Mouse (Mus musculus): ENCODE measurements around the gene Slc25a19. TPM values are rescaled to one million over a fixed set of nuclear protein-coding genes. Genes with fewer than 3 reads are reported as not detected.
A peak's percentile ranks its signal among the peaks of the same experiment; 100 is the strongest.

Slc25a19 gene
- polyA plus RNA-seq, 2 experiments from 2014 or later = 68.7 to 90.3 TPM

DNA sequence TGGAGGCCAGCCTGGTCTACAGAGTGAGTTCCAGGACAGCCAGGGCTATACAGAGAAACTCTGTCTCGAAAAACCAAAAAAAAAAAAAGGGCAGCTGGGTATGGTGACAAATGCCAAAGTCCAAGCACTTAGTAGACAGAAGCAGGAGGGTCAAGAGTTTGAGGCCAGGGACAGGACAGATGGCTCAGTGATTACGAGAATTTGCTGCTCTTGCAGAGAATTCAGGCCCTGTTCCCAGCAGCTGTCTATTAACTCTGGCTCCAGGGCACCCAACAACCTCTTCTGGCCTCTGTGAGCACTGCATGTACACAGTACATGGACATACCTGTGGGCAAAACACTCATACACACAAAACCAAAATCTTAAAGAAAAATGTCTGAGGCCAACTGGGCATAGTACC, 10.1 kb downstream of the Slc25a19 start:
- ATAC-seq = no peak

DNA sequence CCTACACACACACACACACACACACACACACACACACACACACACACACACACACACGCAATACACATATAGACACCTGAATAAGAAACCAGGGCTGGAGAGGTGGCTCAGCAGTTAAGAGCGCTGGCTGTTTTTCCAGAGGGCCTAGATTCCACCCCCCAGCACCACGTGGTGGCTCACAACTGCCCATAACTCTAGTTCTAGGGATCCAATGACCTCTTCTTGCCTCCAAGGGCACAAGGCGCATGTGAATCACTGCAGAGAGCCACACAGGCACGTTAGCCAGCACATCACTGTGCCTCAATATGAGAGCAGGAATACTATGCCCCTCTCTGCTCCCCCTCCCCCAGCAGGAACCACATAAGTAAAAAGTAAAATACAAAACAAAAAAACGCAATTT, 11.2 kb downstream of the Slc25a19 start:
- ATAC-seq = no peak

DNA sequence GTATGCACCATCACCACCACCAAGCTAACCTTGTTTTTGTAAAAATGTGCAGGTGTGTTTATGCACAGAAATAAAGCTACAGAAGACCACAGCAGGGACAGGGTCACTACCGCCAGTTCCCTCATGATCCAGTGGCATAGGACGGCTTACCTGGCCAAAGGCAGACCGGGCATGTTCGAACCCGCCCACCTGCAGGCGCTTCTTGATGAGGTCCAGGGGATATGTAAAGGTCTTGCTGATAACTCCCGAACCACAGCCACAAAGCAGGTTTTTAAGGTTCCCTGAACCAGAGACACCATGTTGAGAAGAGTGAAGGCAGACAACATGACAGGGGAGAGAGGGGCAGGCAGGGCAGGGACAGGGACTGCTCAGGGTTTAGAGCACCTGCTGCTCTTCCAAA, 11.7 kb downstream of the Slc25a19 start:
- ATAC-seq = no peak

DNA sequence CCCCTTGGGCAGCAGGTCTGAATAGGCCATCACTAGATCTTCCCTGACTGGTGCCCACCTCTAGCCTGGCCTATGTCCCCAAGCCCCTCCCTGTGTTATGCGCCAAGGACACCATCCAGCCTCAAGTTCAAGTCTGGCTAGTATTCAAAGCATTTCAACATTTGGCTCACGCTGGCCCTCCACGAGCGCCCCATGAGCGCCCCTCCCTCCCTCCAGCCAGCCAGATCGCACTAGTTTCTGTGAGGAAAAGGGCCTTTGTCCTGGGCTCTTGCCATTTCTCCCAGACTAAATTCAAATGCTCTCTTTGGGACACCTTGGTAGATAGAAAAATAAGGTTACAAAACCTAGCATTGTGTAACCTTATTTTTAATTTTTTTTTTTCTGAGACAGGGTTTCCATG, 12.2 kb downstream of the Slc25a19 start:
- ATAC-seq = no peak

DNA sequence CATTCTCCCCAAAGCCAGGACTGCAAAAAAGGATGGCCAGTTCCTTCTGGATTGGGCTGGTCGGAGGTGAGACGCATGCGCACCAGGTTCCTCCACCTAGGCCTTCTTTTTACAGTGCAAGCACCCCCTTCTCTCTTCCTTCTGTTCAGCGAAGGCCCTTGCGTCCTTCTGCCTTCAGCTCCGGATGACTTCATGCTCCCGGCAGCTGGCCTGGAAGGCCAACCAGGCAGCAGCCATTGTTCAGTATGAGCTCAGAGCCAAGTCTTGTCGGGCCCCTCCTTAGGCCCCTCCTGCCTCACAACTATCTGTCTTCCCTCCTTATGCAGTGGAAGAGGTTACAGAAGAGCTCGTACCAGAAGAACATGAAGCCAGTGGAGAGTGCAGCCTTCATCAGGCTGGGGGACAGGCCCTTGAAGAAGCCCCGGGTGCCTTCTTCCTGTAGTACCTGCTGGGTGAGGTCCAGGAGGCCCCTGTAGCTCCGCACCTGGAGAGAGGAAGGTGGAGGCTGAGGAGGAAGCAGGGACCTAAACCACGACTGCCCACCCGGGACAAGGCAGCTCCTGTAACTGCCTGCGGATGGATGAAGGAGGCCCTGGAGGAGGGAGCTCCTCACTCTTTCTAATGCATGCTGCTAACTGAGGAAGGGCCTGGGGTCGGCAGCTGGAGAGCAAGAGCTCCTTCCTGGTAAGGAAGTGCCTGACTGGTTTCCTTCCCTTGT, 12.8 kb downstream of the Slc25a19 start:
- ATAC-seq = no peak

DNA sequence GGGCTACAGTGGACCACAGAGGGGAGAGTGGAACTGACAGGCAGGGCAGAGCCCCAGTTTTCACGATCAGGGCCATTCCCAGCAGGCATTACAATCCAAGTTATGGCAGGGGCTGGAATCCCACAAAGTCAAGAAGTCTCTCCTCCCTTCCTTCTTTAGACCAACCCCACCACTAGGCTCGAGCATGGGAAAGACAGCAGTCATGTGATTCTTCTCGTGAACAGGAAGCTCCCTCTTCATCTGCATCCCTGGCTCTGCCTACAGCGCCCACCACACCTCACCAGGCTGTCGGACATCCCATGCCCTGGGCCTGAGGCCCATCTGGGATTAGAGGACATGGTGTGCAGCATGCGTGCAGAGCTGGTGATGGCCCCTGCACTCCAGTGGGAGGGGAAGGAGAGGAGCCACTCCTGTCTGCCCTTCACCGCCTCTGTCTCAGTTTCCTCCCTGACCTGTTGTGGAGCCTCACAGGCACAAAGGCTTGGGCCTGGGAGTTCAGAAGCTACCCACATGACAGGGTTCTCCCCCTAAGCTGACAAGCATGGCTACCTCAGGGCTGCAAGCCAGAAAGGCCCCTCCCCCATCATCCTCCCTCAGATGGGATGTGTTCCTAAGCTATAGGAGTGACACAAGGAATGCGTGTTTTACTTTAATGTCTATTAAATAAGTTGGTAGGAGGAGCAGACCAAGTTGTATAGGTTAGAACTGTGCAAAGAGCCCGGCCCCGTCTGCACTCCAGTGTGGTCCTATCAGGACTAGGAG, 13.6 kb downstream of the Slc25a19 start:
- no peak for ATAC-seq

DNA sequence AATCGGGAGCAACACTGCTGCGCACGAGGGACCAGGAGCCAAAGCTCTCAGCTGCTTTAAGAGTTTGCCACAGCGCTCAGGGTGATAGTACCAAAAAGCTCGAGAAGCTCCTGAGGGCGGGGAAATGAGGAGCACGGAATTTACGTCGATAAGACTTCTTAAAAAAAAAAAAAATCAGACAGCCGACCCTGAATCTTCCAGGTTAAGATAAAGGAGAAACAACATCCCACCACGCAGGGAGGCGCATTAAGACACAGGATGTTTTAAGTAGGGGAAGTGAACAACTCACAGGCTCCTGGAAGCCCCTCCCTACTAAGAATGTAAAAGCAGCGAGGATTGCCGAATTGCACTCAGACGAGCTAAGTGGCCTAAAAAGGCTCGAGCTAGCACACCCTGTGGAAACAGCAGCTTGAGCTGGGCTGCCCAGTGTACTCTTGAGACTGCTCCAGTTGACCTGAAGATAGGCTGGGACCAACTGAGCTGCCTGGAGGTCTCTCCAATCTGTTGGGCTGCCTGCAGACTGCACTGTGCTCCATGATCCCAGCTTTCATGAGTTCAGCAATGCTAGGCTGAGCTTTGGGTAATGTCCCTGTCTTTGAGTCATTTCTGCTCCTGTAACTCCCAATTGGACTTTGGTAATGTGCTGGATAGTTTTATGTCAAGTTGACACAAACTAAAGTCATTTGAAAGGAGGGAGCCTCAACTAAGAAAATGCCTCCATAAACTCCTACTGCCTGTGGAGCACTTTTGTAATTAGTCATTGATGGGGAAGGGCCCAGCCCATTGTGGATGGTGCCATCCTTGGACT, 14.8 kb downstream of the Slc25a19 start:
- ATAC-seq = peak; percentile 40

DNA sequence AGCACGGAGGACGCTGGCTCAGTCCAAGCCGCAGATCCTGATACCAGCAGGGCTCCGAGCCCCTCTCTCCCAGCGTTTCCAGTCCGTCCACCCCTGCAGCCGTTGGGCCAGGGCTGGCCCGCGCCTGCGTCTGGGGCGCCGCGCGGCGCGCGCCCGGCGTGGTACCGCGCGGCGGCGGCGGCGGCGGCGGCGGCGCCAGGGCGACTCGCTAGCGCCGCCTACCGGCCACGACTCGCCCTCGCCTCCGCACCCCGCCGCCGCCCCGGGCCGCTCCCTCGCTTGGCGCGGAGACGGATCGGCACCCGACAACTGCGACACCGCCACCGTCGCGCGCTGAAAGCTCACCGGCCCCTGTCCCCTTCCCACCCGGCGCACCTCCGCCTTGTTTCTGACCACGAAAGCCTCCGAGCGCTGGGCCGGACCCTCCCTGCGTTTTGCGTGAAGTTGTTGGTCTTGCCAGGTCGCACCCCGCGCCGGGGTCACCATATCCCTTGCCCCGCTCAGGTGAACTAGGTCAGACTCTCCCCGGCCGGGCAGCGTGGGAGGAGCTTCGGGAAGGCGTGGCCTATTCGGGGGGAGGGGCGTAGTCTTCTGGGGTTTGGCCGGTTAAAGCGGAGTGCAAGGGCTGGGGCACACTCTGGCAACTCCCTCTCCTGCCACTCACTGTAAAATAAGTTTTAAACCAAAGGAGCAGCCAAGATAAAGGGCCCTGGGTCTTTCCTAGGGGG, 15.5 kb downstream of the Slc25a19 start, which contains the start of gene Mif4gd:
Gene Mif4gd, minus strand, starts transcription at position 560 of the 728 bp plus-strand sequence.
- ATAC-seq = peak; percentile 81

DNA sequence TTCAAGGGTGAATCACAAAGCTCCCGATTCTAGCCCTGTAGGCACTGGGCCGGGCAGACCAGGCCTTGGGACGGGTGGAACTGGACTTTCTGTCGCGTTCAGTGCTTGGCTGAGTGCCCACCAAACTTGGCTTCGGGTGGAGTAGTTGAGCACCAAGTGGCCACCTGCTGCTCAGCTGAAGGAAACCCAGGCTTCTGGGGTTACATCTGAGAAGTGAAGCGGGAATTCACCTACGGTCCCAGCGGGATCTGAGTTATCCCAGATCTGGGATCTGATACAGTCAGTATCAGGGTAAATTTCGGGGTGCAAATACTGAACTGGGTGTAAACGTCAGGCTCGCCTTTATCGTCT, 16.1 kb downstream of the Slc25a19 start:
- ATAC-seq = no peak

DNA sequence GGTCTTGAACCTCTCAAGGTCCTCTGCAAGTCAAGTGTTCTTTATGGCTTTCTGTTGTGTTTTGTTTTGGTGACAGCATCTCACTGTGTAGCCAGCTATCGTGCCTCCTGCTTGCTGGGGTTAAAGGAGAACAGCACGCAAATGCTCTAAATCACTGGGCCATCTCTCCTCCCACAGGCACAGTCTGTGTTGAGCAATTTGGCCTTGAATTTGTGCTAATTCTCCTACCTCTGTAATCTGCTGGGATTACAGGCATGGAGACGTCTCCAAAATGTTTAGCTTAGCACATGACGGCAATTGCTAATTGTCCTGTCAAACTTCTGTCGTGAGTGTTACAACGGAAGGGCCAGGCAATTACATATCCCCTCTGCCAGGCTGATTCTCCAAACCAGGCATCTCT, 16.9 kb downstream of the Slc25a19 start:
- no peak for ATAC-seq

DNA sequence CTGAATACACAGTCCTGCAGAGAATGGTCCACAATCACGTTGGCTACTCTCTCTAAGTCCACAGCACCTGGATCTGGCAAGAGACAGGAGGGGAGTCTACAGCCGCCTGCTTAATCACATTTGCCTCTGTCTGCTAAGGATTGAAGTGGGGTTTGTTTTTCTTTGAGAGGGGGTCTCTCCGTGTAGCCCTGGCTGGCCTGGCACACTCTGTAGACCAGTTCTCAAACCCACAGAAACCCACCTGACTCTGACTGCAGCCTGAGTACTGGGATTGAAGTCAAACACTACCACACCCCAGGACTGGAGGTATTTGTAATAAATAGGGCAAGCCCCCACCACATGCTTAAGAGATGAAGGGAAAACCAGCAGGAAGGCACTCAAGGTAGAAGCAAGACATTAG, 18.5 kb downstream of the Slc25a19 start:
- no peak for ATAC-seq

DNA sequence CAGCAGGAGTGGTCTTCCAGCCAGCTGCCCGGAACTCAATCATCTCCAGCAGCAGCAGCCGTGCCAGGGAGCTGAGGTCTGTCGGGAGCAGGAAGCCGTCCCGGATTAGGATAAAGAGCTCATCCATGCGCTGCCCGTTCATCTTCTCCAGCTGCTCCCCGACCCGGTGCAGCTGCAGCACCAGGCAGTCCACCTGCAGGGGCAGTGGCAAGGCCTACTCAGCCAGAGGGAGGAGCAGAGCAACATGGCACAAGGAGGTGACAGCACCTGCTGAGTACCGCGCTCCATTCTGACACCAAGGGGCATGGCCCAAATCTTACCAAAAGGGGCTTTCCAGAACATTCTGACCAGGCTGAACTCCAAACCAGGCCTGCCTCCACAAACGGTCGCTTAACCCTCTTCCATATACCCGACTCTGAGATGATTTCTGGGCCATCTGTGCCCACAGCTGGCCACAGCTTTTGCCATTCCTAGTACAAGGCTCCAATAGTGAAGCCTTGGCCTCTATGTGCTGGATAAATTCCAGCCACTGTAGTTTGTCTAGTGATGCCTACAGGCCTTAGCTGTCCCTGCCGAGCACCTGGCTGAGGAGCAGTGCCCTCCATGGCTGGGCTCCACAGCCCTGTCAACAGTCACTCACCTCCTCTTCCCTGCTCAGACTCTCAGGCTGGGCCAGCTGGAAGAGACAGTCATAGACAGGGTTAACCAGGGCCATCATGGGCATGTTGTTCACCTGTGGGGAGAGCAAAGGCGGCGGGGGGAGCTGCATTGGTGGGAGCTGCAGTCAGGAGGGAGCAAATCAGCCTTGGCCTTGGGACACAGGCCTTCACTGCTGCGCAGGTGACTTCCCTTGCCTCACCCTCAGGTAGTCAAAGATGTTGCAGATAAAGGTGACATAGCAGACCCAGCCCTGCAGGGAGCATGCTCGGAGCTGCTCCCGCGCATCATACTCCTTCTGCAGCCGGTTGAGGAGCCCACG, 19.4 kb downstream of the Slc25a19 start:
- ATAC-seq = no peak

DNA sequence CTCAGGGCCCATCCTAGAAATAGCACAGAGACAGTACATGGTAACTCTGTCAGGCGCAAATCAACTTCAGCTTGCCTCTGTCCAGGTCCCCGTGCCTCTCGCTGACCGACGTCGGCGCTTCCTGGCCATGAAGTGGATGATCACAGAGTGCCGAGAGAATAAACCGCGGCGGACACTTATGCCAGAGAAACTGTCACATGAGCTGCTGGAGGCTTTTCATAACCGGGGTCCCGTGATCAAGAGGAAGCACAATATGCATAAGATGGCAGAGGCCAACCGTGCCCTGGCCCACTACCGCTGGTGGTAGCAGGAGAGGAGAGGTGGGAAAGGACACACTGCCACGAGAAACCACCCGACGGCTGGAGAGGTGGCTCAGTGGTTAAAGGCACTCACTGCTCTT, 21.4 kb downstream of the Slc25a19 start:
- ATAC-seq = no peak

DNA sequence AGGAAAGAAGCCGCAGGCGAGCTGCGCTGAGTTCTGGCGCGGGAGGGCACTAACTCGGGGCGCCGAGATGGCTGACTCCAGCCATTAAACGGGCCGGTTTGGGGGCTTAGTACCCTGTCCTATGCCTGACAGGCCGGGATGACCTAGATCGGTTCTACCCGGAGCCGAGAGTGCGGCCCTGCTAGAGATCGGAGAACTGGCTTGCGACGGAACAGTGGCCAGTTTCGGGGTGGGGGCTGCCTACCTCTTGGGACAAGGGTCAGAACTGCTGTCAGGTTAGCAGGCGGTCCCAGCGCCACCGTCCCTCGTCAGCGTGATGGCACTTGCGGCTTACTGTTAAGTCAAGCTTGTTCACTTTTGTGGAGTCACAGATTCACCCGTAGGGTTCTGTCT, 23.8 kb downstream of the Slc25a19 start:
- ATAC-seq = no peak

DNA sequence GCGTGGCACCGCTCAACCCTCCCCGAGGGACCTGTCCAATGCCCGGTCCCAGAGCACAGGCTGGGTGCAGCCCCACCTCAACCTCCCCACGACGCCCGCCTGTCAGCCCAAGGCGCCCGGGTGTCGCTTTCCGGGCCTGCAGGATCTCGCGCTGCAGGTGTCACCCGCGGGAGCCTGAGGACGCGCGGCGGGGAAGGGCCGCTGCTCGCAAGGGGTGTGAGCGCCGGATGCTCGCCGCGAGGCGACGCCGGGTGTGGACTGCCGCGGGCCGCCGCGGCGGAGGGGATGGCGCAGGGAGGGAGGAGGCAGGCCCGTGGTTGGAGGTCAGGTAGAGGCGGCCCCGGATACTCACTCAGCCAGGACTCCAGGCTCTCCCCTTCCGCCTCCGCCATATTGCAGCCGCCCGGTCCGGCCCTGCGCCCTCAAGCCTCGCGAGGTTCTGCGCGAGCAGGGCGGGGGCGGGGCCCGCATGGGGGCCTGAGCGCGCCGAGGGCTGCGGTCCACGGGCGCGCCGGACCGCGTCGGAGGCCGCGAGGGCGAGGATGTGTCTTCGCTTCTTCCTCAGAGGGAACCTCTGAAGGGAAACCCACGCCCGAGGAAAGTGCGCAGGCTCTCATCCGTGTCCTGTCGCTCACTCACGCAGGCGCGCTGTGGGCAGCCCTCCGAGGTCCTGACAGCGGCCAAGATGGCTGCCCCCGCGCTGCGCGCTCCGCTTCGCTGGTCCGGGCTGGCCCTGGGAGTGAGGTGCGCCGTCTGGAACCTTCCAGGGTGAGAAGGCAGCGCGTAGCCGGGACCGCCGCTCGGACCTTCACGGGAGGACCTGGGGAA, 24.4 kb downstream of the Slc25a19 start, which contains the start of the genes Mrps7 and Gga3:
Gene Mrps7, plus strand, starts transcription at position 450 of the 828 bp plus-strand sequence.
Gene Gga3, minus strand, starts transcription at position 576 of the 828 bp plus-strand sequence.
- ATAC-seq = peak; percentile 92

DNA sequence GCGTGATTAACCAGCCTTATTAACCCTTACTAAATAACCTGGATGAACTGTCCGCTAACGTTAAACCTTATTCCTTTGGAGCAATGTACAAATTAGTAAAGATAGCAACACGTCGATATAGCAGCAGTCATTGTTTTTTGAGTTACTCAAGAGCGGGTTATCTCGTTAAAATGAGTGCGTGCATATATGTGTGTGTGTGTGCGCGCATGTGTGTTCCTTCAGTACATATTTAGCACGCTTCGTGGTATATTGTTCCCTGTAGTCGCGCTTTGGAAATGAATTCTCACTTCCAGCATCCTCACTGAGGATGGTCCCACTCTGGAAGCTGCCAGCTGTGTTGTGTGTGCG, 25.0 kb downstream of the Slc25a19 start:
- no peak for ATAC-seq

DNA sequence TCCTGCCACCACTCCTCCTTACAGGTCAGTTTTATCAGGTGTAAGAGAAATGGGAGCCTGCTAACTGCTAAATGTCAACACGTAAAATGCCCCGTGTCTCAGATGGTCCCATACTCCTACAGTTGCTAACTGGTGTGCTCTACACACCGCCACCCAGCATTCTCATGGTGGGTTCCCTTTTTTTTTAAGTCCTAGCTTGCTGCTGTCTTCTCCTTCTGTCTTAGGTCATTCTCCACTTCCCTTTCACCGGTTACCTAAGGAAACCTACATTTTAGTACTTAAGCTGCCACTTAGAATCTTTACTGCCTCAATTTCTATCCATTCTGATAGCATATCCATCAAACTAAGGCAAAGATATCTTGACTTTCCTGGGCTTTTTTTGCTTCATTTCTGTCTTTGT, 26.9 kb downstream of the Slc25a19 start:
- ATAC-seq = no peak

DNA sequence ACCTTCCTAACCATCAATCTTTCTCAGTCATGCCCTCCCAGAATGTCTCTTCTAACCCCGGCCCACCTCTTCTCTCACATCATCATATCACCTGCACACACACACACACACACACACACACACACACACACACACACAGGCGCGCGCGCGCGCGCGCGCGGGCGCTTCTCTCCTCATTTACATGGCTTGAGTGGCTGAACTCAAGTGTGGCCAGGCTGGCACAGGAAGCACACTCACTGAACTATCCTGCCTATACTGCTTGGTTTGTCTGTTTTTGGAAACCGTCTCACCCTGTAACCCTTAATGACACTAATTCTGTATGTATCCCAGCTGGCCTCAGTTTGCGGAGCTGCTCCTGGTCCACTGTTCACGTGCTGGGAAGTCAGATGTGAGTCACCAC, 27.4 kb downstream of the Slc25a19 start:
- ATAC-seq = no peak

DNA sequence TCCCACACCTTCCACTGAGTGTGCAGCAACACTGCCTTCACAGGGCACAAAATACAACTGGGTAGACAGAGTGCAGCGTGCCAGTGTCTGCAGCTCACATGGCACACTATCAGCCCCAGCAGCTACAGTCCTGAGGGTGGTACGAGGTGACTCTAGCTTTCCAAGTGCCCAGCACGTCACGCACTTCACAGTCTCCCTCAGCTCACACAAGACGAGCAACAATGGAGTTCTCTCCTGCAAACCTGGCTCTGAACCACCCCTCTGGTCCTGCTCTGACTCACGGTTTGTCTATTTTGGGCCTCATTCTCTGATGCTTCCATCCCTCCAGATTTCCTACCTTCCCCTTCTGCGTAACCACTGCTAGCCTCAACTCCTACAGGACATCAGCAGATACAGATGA, 28.4 kb downstream of the Slc25a19 start:
- no peak for ATAC-seq

DNA sequence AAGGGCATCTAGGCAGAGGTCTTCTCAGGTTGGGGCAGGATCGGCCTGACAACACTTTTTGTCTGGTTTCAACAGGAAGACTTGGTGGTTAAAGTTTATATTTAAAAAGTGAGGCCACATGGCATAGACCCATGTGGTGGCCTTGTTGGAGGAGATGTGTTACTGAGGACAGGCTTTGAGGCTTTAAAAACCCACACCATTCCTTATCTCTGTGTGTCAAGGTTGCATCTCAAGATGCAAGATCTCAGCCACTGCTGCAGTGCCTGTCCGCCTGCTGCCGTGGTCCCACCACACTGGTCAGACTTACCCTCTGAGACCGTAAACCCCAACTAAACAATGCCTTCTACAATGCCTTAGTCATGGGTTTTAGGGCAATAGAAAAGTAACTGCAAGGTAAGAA, 29.8 kb downstream of the Slc25a19 start:
- ATAC-seq = no peak

DNA sequence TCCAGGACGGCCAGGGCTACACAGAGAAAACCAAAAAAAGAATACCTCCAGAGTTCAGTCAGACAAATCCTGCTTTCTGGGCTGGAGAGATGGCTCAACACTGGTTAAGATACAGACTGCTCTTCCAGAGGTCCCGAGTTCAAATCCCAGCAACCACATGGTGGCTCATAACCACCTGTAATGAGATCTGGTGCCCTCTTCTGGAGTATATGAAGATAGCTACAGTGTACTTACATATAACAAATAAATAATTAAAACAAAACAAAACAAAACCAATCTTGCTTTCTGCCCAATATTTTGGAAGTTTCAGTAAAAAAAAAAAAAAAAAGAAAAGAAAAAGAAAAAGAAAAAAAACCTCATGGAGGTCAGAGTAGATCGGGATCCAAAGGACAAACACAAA, 32.9 kb downstream of the Slc25a19 start:
- no peak for ATAC-seq

Measured in activated CD4-positive, CD25-positive, alpha-beta regulatory T cell, adult 4 months (primary cell).